Mouse (Mus musculus) right cerebral cortex, postnatal 14 days (tissue): ENCODE results near the gene Stap2.

Experiments
- DNase-seq: peaks from one replicate; pipeline ENCODE4 v3.0.0; 2022

The Stap2 gene

GRCm38 (mm10) chr17:56003000-56003399 lies 2.4 kb downstream of the Stap2 start:
- no peak for DNase-seq

GRCm38 (mm10) chr17:55999794-56000499 lies 5.4 kb downstream of the Stap2 start:
- peak; percentile 5 for DNase-seq

DNA sequence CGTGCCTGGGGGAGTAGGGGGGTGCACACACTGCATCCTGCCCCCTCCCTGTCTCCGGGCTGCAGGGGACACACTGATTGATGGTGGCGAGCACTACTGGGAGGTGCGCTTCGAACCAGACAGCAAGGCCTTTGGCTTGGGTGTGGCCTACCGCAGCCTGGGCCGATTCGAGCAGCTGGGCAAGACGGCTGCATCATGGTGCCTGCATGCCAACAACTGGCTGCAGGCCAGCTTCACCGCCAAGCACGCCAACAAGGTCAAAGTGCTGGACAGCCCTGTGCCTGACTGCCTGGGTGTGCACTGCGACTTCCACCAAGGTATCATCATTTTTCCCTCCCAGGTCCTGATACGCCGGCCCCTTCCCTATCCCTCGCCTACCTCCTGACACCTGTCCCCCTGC lies 9.4 kb downstream of the Stap2 start:
- DNase-seq = no peak

DNA sequence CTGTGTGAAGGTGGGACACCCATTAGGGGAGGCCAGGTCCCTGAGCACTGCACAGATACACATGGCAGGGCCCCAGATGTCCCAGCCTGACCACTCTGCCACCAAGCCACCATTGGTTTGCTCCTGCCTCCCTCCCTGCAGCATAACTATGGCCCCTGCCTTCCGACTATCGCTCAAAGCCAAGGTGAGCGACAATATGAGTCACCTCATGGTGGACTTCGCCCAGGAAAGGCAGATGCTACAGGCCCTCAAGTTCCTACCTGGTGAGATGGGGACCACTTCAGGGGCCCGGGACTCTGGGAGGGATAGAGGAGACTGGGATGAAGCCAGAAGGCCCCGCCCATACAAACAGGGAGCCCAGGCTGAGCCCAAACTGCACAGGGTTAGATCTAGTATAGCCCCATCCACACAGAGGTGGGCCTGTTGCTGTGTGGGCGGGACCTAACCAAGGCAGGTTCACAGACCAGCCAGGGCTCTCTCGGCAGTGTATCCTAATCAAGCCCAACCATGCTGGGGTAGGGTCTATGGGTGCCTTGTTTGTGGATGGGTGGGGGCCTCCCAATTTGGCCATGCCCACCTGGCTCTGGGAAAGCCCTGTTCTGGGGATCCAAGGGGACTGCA lies 15.0 kb downstream of the Stap2 start:
- DNase-seq = no peak

- peak; percentile 85 for DNase-seq
These were observed 19.1 kb downstream of the Stap2 start, which contains the start of gene Fsd1 for GRCm38 (mm10) chr17:55986030-55986961. Gene Fsd1 (plus strand): TSS chr17:55986509.

- DNase-seq = no peak
These were observed 28.1 kb downstream of the Stap2 start for GRCm38 (mm10) chr17:55977301-55977700.

DNA sequence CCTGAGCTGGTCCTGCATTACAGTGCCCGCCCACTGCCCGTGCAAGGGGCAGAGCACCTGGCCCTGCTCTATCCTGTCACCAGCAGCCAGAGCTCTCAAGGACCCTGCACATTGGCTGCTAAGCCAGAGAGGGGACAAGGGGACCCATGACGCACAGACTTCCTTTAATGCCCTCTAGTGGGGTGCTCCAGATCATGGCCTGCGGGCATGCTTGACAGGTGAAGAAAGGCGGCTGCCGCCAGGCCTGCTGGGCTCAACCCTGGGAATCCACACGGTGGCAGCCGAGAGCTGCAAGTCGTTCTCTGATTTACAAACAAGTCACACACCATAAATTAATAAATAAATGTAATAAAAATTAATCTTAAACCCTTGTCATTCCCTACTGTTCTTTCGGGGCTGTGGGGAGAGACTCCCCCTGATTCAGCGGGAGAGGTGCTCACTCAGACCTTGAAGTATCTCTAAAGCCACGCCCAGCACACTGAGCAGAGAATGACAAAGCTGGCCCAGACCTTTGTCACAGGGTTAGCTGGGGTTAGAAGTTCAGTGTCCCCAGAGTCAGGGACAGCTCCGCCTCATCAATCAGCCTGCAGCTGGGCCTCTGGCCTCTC lies 29.0 kb downstream of the Stap2 start:
- DNase-seq = peak; percentile 71

GRCm38 (mm10) chr17:55971453-55971852 lies 33.9 kb downstream of the Stap2 start:
- no peak for DNase-seq

DNA sequence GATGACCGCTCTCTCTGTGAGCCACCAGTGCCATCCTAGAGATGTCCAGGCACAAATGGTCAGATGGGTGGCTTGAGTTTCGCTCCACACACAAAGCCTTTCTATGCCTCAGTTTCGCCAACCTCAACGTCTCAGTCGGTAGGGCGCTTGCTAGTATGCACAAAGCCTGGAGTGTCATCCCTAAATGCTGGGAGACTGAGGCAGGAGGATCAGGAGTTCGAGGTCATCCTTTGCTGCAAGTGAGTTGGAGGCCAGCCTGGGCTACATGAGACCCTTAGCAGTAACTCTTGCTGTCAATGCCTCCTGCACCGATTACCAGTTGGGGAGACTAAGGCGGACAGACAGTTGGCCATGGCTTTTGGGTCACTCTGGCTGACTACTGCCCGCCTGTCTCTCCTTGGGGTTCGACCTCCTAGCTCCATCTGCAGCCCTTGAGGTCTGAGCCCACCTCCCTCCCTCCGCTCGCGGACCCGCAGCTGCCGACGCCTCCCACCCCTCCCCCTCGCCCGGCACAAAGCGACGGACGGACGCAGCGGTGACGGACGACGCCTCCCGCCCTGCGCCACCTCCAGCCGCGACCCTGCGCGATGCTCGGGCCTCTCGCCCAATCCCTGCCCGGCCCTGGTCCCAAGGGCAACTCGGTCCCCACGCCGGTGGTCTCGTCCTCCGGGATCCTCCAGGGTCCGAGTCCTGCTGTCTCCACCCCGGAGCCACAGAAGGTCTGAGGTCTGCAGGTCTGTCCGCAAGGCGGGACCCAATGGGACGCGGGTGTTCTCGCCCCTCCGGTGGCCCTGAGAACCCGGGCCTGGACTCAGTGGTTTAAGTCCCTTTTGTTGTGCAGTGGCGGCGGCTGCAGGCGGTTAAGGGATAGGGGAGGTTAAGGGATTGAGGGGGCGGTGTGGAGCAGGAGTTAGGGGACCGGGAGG lies 35.2 kb downstream of the Stap2 start, which contains the start of gene Shd:
Shd (plus strand) TSS at position 502 of the 926 bp plus-strand sequence.
- peak; percentile 63 for DNase-seq

- DNase-seq = peak; percentile 69
These were observed 35.8 kb downstream of the Stap2 start for GRCm38 (mm10) chr17:55969560-55969959.

DNA sequence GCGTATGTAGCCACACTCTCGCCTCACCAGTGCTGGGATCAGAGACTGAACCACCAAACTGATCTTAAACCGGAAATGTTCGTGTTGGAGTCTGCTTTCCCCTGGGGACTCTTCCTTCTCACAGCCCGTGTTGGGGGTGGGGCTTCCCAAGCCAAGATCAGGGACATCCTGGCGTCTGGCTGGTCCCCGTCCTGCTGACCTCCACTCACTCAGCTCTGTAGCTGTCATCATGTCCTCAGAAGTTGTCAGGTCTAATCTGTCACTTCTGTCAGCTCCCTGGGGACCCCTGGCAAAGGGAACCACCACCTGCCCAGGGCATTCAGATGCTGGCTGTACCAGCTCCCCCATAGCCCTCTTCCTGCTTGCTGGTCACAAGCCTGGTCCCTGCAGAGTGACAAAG lies 37.2 kb downstream of the Stap2 start:
- DNase-seq = no peak

DNA sequence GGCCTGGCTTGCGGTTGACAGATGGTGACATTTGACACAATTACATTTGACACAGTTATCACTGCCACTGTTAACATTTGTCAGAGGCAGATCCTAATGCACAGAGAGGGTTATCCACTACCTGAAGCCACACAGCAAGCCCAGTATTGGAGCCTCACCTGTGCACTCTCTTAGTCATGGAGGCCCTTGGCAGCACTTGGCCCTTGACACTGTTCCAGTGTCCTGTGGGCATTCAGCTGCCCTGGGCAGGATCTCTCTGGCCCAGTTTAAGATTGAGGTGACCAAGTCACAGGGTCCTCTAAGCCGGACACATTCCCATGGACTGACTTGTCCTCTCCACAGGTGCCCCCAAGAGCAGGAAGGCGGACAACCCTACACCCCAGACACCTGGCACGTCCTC lies 38.2 kb downstream of the Stap2 start:
- DNase-seq = no peak

- DNase-seq = no peak
These were observed 40.4 kb downstream of the Stap2 start for GRCm38 (mm10) chr17:55964996-55965395.

- no peak for DNase-seq
These were observed 40.9 kb downstream of the Stap2 start for GRCm38 (mm10) chr17:55964496-55964895.

GRCm38 (mm10) chr17:55963171-55963570 lies 42.2 kb downstream of the Stap2 start:
- no peak for DNase-seq

DNA sequence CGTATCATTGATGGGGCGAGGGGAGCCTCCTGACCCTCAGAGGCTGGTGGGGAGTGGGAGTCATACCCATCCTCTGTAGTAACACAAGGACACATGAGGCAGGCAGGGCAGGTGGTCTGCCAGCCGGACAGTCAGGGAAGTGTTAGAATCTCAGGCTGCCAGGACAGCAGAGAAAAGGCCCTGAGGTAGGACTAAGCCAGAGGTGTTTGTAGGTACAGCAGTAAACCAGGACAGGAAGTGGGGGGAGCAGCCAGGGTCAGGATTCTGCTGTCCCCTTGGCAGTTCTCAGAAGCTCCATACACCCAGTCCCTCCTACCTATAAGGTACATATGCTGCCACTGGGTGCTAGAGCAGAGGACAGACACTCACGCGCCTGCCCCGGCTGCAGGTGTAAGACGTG lies 43.8 kb downstream of the Stap2 start:
- no peak for DNase-seq

DNA sequence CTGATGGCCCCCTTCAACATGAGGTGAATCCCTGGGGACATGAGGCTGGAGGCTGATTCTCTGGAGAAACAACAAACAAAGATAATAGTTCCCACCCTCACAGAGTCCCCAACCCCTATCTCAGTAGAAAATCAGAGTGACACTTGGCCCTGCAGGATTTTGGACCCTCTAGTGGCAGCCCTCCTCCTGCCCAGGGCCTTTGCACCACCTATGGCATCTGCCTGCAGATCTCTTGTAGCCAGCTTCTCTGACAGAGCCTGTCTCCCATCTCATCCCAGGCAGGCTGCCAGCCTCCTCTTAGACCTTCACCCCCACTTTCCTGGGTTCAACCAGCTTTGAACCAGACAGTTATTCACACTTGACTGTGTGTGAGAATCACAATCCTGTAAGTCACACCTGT lies 44.6 kb downstream of the Stap2 start:
- DNase-seq = no peak

GRCm38 (mm10) chr17:55959946-55960740 lies 45.2 kb downstream of the Stap2 start:
- DNase-seq = no peak

DNA sequence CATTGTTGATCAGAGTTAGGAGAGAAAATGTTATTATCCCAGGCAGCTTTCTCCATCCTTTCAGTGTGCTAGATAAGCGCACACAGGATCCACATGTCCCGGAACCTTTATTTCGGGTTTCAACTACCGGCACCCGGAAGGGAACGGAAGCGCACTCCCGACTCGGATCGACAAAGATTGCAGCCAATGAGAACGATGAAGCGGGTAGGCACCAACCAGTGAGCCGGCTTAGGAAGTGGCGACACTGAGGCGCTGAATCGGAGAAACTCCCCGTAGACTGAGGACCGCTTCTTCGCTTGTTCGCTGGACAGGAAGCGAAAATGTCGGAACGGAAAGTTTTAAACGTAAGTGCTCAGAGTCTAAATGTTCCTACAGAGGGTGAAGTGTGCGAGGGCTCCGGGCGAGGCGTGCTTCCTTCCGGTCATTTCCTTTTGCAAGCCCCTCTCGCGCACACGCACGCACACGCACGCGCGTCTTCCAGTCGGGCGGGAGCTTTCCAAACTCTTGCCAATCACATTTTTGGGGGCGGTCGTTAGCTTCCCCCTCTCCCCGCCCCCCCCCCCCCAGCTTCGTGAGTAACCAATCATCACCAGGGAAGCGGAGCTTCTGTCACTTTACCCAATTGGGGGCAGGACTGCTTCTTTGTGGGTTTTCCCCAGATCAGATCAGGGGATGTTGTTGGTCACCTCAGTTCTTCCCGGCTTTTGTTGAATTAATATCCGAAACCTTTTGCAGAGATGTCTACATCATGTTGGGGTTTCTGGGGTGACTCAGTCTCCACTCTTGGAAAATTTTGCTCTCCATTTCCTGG lies 46.3 kb downstream of the Stap2 start, which contains the start of gene Yju2:
Yju2 (plus strand) TSS at position 182 of the 811 bp plus-strand sequence.
- peak; percentile 87 for DNase-seq

- DNase-seq = no peak
These were observed 46.8 kb downstream of the Stap2 start for GRCm38 (mm10) chr17:55958584-55958886.
